Mouse (Mus musculus): ENCODE measurements around the gene Gsap.
"Not testable (repeated sequence)": the region's sequence is repeated elsewhere in the genome, so short reads cannot be mapped to it uniquely, and the experiment has no call there.

The Gsap gene

GRCm38 (mm10) chr5:21261202-21261844, 75.3 kb downstream of the Gsap start:
- DNase-seq: no peak

GRCm38 (mm10) chr5:21263202-21264055, 77.4 kb downstream of the Gsap start:
- no peak for DNase-seq

GRCm38 (mm10) chr5:21264352-21265021, 78.4 kb downstream of the Gsap start:
- no peak for DNase-seq

- peak; percentile 82 to 91 for DNase-seq
Measured at GRCm38 (mm10) chr5:21265049-21265448, 79.0 kb downstream of the Gsap start.

GRCm38 (mm10) chr5:21267090-21267489, 81.0 kb downstream of the Gsap start:
- DNase-seq: no peak

- DNase-seq: no peak
Measured at GRCm38 (mm10) chr5:21269446-21269845, 83.4 kb downstream of the Gsap start.

- no peak for DNase-seq
Measured at GRCm38 (mm10) chr5:21270756-21271155, 84.7 kb downstream of the Gsap start.

GRCm38 (mm10) chr5:21271386-21272354, 85.6 kb downstream of the Gsap start:
- DNase-seq: no peak

GRCm38 (mm10) chr5:21277685-21278084, 91.6 kb downstream of the Gsap start:
- DNase-seq: not testable (repeated sequence)

- DNase-seq: no peak
Measured at GRCm38 (mm10) chr5:21283356-21284062, 97.5 kb downstream of the Gsap start.

- DNase-seq: no peak
Measured at GRCm38 (mm10) chr5:21288658-21289435, 102.8 kb downstream of the Gsap start.

- DNase-seq: no peak
Measured at GRCm38 (mm10) chr5:21290594-21290993, 104.5 kb downstream of the Gsap start.

GRCm38 (mm10) chr5:21295683-21296082, 109.6 kb downstream of the Gsap start:
- no peak for DNase-seq

GRCm38 (mm10) chr5:21299076-21299755, 113.2 kb downstream of the Gsap start:
- peak; percentile 7 to 14 for DNase-seq

- DNase-seq: no peak
Measured at GRCm38 (mm10) chr5:21300058-21300457, 114.0 kb downstream of the Gsap start.

GRCm38 (mm10) chr5:21301011-21301410, 115.0 kb downstream of the Gsap start:
- DNase-seq: peak; percentile 32 to 58

- DNase-seq: no peak
Measured at GRCm38 (mm10) chr5:21307165-21307564, 121.1 kb downstream of the Gsap start.

- DNase-seq: no peak
Measured at GRCm38 (mm10) chr5:21314696-21315095, 128.6 kb downstream of the Gsap start.

GRCm38 (mm10) chr5:21320138-21320537, 134.1 kb downstream of the Gsap start:
- no peak for DNase-seq

- DNase-seq: peak in 1 of 2 experiments; percentile 44
Measured at GRCm38 (mm10) chr5:21326494-21326893, 140.4 kb downstream of the Gsap start.

All from cerebellum, postnatal 25 days (tissue).